Mouse (Mus musculus) cerebellum, adult 2 months (tissue): ENCODE data around the gene Dgcr2.

Experiments used
- CTCF ChIP-seq: fragments of 200-500 bp; IDR thresholded peaks from 2 replicates; pipeline ENCODE4 v1.5.1; 2011; ENCODE audit warnings: low read depth, mild to moderate bottlenecking, control low read depth, low read length, moderate library complexity, borderline replicate concordance; ENCODE audit not compliant: insufficient read depth
- POLR2A ChIP-seq: fragments of 200-500 bp; IDR thresholded peaks from 2 replicates; pipeline ENCODE4 v1.6.1; 2011; ENCODE audit warnings: low read length, control low read depth, borderline replicate concordance; ENCODE audit not compliant: insufficient read depth

DNA sequence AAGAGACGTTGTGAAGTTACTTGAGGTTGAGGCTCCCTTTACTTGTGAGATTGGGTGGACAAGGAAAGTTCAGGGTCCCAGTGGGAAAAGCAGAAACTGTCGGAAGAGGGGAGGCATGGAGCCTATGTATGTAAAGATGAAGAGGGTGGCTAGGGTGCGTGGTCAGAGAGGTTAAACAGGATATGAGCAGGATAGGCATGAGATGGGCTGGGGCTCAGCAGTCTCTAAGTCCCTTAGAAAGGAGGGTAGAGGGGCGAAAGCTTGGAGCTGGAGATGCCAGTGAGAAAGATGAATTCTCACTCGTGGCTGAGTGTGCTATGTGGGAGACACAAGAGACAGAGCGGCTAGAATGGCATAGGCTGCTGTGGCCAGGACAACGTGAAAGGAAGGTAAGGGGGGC, 65.5 kb downstream of the Dgcr2 start, which contains the start of gene B830017H08Rik:
- no peak for TF ChIP-seq POLR2A
- no peak for TF ChIP-seq CTCF
